Mouse (Mus musculus): ENCODE results near the gene Drc7. TPM values are rescaled to one million over a fixed set of nuclear protein-coding genes. Genes with fewer than 3 reads are reported as not detected.

The Drc7 gene
- total RNA-seq, 1 experiment from 2014 or later, result 10.2 TPM

DNA sequence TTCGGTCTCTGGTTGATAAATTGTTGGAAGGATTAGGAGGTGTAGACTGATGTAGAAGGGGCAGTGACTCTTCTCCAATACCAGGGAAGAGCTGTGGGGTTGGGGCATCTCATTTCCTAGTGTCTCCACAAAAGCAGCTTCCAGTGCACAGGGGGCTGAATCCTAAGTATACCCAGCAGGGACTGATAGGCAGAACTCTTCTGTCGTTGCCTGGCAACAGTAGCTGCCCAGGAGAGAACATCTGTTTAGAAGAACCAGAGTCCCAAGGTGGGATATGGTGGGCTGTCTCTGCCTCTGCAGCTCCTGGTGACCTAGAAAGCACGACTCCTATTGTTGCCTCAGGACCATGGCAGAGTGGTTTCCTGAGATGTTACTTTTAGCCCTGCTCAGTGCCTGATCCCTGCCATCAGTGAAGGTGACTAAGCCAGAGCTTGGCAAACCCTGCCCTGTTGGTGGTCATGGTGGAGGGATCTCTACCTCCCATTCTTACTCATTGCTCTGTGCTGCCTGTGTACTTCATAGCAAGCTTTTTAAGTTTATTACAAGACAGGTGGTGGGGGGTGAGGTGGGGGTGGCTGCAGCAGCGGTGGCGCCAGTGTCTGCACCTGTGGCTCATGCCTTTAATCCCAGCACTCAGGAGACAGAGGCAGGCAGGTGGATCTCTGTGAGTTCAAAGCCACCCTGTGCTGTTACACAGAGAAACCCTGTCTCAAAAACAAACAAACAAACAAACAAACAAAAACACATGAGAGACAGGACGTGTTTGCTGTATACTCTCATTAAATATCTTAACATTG is 6.8 kb upstream of the Drc7 start:
- ATAC-seq (replicated peaks in 1 of 2; ENCODE audit: insufficient read depth in 1 of 2, low FRiP score in 2 of 2, low TSS enrichment in 1 of 2, low read depth in 1 of 2, poor library complexity in 2 of 2, severe bottlenecking in 2 of 2), result no peak

GRCm38 (mm10) chr8:95049636-95050035 is 5.3 kb upstream of the Drc7 start:
- no peak for ATAC-seq (replicated peaks in 1 of 2; ENCODE audit: insufficient read depth in 1 of 2, low FRiP score in 2 of 2, low TSS enrichment in 1 of 2, low read depth in 1 of 2, poor library complexity in 2 of 2, severe bottlenecking in 2 of 2)

- ATAC-seq (replicated peaks in 1 of 2; ENCODE audit: insufficient read depth in 1 of 2, low FRiP score in 2 of 2, low TSS enrichment in 1 of 2, low read depth in 1 of 2, poor library complexity in 2 of 2, severe bottlenecking in 2 of 2), result no peak
Measured at GRCm38 (mm10) chr8:95054438-95054837, 465 bp upstream of the Drc7 start.

- no peak for ATAC-seq (replicated peaks in 1 of 2; ENCODE audit: insufficient read depth in 1 of 2, low FRiP score in 2 of 2, low TSS enrichment in 1 of 2, low read depth in 1 of 2, poor library complexity in 2 of 2, severe bottlenecking in 2 of 2)
Measured at GRCm38 (mm10) chr8:95056414-95056813, 1.5 kb downstream of the Drc7 start.

GRCm38 (mm10) chr8:95058661-95059060 is 3.8 kb downstream of the Drc7 start:
- ATAC-seq (replicated peaks in 1 of 2; ENCODE audit: insufficient read depth in 1 of 2, low FRiP score in 2 of 2, low TSS enrichment in 1 of 2, low read depth in 1 of 2, poor library complexity in 2 of 2, severe bottlenecking in 2 of 2), result peak; percentile 49 to 70

GRCm38 (mm10) chr8:95059812-95060533 is 5.1 kb downstream of the Drc7 start:
- ATAC-seq (replicated peaks in 1 of 2; ENCODE audit: insufficient read depth in 1 of 2, low FRiP score in 2 of 2, low TSS enrichment in 1 of 2, low read depth in 1 of 2, poor library complexity in 2 of 2, severe bottlenecking in 2 of 2), result 0 out of 4 replicates have a peak, but pooled peaks of 1 of the 2 experiments have one; percentile 25

- no peak for ATAC-seq (replicated peaks in 1 of 2; ENCODE audit: insufficient read depth in 1 of 2, low FRiP score in 2 of 2, low TSS enrichment in 1 of 2, low read depth in 1 of 2, poor library complexity in 2 of 2, severe bottlenecking in 2 of 2)
Measured at GRCm38 (mm10) chr8:95064531-95064930, 9.6 kb downstream of the Drc7 start.

- peak; percentile 22 to 69; a peak in 2 of 4 replicates for ATAC-seq (replicated peaks in 1 of 2; ENCODE audit: insufficient read depth in 1 of 2, low FRiP score in 2 of 2, low TSS enrichment in 1 of 2, low read depth in 1 of 2, poor library complexity in 2 of 2, severe bottlenecking in 2 of 2)
Measured at GRCm38 (mm10) chr8:95067582-95067981, 12.7 kb downstream of the Drc7 start.

GRCm38 (mm10) chr8:95075504-95075903 is 20.6 kb downstream of the Drc7 start:
- no peak for ATAC-seq (replicated peaks in 1 of 2; ENCODE audit: insufficient read depth in 1 of 2, low FRiP score in 2 of 2, low TSS enrichment in 1 of 2, low read depth in 1 of 2, poor library complexity in 2 of 2, severe bottlenecking in 2 of 2)

DNA sequence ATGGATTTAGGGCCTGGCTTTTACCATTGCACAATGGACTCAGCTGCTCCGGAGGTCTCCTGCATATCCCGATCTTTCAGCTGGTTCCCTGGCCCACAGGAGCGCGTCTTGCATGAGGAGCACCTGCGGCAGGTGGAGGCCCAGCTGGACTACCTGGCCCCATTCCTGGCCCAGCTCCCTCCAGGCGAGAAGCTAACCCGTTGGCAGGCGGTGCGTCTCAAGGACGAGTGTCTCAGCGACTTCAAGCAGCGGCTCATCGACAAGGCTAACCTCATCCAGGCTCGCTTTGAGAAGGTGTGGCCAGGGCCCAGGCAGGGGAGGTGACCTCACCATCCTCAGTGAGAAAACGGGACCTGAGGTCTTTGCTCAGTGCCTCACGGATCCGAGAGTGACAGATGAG is 21.2 kb downstream of the Drc7 start:
- ATAC-seq (replicated peaks in 1 of 2; ENCODE audit: insufficient read depth in 1 of 2, low FRiP score in 2 of 2, low TSS enrichment in 1 of 2, low read depth in 1 of 2, poor library complexity in 2 of 2, severe bottlenecking in 2 of 2), result no peak

DNA sequence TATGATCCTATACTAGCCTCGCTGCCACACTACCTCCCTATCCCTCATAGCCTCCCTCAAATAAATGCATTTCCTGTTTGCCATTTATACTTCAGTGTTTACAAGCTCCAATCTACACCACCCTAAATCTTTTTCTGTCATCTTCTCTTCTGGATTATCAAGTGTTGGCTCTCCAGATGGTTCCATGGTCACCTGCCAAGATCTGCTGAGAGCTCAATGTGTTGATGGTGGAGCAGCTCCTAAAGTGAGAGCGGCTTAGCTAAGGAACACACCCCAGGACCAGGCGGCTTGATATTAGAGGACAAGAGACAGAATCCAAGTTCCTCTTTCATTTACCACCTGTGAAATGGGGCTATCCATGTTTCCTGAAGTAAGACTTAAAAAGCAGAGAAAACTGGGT is 23.2 kb downstream of the Drc7 start:
- no peak for ATAC-seq (replicated peaks in 1 of 2; ENCODE audit: insufficient read depth in 1 of 2, low FRiP score in 2 of 2, low TSS enrichment in 1 of 2, low read depth in 1 of 2, poor library complexity in 2 of 2, severe bottlenecking in 2 of 2)

GRCm38 (mm10) chr8:95079305-95079704 is 24.4 kb downstream of the Drc7 start:
- ATAC-seq (replicated peaks in 1 of 2; ENCODE audit: insufficient read depth in 1 of 2, low FRiP score in 2 of 2, low TSS enrichment in 1 of 2, low read depth in 1 of 2, poor library complexity in 2 of 2, severe bottlenecking in 2 of 2), result no peak

DNA sequence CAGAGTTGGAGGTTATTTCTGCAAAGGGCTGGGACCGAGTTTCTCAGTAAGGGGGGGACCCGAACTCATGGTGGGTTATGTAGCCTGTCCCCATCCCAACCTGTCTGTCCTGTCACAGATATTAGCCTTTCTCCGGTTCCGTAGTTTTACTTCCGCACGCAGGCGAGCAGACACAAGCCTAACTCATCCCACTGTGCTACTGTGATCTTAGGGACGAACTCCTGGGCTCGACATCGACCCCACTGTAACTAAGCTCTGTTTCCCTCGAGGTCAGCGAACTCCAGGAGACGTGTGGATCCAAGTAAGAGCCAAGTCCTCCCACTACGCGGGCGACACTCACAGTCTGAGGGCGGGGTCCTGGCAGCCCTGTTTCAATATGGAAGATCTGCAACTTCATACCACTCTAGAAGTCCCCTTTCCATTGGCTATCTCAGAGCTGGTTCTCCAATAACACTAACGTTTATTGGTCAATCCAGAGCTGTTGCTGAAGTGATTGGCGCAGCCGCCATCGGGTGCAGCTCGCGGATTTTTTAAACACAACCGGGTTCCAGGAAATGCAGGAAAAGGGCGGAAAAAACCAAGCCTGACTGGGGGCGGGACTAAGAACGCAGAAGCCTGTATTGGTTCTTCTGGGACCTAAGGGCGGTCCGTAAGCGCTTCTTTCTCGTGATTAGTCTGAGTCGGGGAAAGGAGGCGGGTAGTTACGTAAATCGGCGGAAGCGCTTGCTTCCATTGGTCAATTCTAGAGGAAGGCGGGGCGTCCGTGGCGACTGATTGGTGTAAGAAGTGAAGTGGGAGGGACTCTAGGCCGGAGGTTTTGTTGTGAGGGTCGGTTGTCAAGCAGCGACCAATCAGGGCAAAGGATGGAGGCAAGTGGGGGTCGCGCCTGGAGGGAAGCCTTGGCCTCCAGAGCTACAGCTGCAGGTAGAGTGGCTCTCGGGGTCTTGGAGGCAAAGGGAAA is 25.8 kb downstream of the Drc7 start, which contains the start of gene Katnb1:
Katnb1 (plus strand) TSS at position 806 of the 961 bp plus-strand sequence.
- peak; percentile 90 to 93 for ATAC-seq (replicated peaks in 1 of 2; ENCODE audit: insufficient read depth in 1 of 2, low FRiP score in 2 of 2, low TSS enrichment in 1 of 2, low read depth in 1 of 2, poor library complexity in 2 of 2, severe bottlenecking in 2 of 2)

DNA sequence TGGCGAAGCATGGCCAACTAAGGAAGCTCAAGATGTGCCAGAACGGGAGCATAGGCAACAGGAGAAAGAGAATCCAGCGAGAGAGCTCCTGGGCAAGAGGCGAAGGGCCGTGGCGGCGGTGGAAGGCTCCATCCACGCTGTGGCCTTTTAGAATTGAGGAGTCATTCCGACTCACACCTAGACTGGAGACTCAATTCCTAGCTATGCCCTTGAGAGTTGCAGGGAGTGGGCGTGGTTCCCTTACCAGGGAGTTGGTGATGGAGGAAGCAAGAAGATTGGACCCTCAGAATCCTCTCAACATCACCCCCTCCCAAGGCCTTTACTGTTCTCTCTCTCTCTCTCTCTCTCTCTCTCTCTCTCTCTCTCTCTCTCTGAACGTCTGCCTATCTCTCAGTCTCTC is 26.7 kb downstream of the Drc7 start:
- no peak for ATAC-seq (replicated peaks in 1 of 2; ENCODE audit: insufficient read depth in 1 of 2, low FRiP score in 2 of 2, low TSS enrichment in 1 of 2, low read depth in 1 of 2, poor library complexity in 2 of 2, severe bottlenecking in 2 of 2)

DNA sequence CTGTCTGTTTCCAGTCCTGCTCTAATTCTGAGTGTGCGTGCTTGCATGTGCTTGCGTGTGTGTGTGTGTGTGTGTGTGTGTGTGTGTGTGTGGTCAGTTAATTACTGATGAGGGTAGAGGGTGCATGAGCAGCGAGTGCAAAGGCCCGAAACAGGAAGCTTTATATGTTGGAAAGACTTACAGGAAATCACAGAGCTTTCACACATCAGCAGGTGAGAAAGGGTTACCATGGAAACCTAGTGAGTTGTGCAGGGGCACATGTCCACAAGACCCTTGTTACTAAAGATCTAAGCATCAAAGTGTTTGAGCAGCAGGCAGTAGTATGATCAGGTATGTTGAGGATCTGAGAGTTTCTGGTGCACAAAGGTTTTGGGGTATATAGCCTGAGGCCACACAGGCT is 29.4 kb downstream of the Drc7 start:
- ATAC-seq (replicated peaks in 1 of 2; ENCODE audit: insufficient read depth in 1 of 2, low FRiP score in 2 of 2, low TSS enrichment in 1 of 2, low read depth in 1 of 2, poor library complexity in 2 of 2, severe bottlenecking in 2 of 2), result no peak

DNA sequence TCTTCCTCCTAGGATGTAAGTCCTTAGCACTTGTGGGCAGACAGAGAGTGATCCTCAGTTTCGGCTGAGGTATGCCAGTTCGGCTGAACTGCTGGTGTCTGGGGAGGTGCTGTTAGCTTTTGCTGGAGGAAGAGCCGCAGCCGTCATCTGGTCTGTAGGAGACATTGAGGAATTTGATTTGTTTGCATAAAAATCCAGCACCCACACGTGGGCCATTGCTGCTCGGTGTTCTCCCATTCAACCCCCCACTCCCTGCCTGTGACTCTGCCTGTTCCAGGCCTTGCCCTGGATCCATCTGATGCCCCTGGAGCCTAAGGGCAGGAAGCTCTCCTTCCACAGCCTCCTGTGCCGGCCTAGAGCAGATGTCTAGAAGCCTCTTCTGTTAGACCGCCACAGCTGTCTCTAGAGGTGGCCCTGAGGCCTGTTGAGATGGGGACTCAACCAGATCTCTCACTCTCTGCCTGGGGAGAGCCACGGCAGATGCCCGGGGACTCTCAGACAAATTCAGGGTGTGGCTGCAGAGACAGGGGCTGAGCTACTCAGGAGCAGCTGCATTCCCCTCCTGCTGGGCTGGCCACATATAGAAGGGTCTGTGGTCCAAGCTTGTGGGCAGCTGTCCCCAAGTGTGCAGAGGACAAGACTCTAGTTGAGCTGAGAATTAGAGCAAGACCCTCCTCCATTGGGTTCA is 30.0 kb downstream of the Drc7 start:
- no peak for ATAC-seq (replicated peaks in 1 of 2; ENCODE audit: insufficient read depth in 1 of 2, low FRiP score in 2 of 2, low TSS enrichment in 1 of 2, low read depth in 1 of 2, poor library complexity in 2 of 2, severe bottlenecking in 2 of 2)
